Mouse (Mus musculus) stomach, embryonic 16.5 days (tissue): ENCODE results near the gene Lonp1. TPM values are rescaled to one million over a fixed set of nuclear protein-coding genes. Genes with fewer than 3 reads are reported as not detected.
A peak's percentile ranks its signal among the peaks of the same experiment; 100 is the strongest.
"Not testable (repeated sequence)": the region's sequence is repeated elsewhere in the genome, so short reads cannot be mapped to it uniquely, and the experiment has no call there.

Experiments
- ATAC-seq: fragments of 200-750 bp; cut with Nextera tagmentation; 2 replicates; pipeline ENCODE4 v1.8.0; 2017; ENCODE audit warnings: moderate number of reproducible peaks, moderate TSS enrichment; ENCODE audit not compliant: insufficient read depth, low FRiP score
- H3K27ac ChIP-seq: fragments of 300-500 bp; sonication (generic); 2 replicates; pipeline ENCODE4 v1.5.1; 2014; ENCODE audit warnings: low read length
- H3K27me3 ChIP-seq: fragments of 300-500 bp; sonication (generic); 2 replicates; pipeline ENCODE4 v1.6.1; 2014; ENCODE audit warnings: low read length, control low read depth, mixed read lengths; ENCODE audit not compliant: control insufficient read depth, insufficient read depth
- H3K36me3 ChIP-seq: fragments of 300-500 bp; sonication (generic); 2 replicates; pipeline ENCODE4 v1.6.1; 2014; ENCODE audit warnings: low read length; ENCODE audit not compliant: control insufficient read depth, insufficient read depth
- H3K4me1 ChIP-seq: fragments of 300-500 bp; sonication (generic); 2 replicates; pipeline ENCODE4 v1.6.1; 2014; ENCODE audit warnings: low read length, control low read depth, mixed read lengths; ENCODE audit not compliant: control insufficient read depth, insufficient read depth
- H3K4me2 ChIP-seq: fragments of 300-500 bp; sonication (generic); 2 replicates; pipeline ENCODE4 v1.6.1; 2014; ENCODE audit warnings: low read depth, low read length, mixed read lengths
- H3K4me3 ChIP-seq: fragments of 300-500 bp; sonication (generic); replicated peaks from 2 replicates; pipeline ENCODE4 v1.5.1; 2014; ENCODE audit warnings: mild to moderate bottlenecking, low read length
- H3K9ac ChIP-seq: fragments of 300-500 bp; sonication (generic); 2 replicates; pipeline ENCODE4 v1.6.1; 2014; ENCODE audit warnings: low read length
- H3K9me3 ChIP-seq: fragments of 300-500 bp; sonication (generic); replicated peaks from 2 replicates; pipeline ENCODE4 v1.6.1; 2016; ENCODE audit warnings: low read length, control low read depth; ENCODE audit not compliant: control insufficient read depth
- WGBS: fragments of 180-500 bp; shearing (Covaris S2); extraction: QIAGEN DNeasy Blood & Tissue Kit; methylation state at CpG from one replicate; pipeline ENCODE4 v1.1.7; 2014; 5-methylcytosine and 5-hydroxymethylcytosine counted together
- polyA plus RNA-seq: library from polyadenylated mRNA; unstranded; fragments of >200 nt; fragmentation: Nextera tagmentation; extraction: Ambion mirVana; gene quantifications from 2 replicates; pipeline ENCODE4 v1.2.1, GENCODE M21; 2015

Lonp1 gene
- polyA plus RNA-seq, 1 experiment from 2014 or later = 42.9 TPM

DNA sequence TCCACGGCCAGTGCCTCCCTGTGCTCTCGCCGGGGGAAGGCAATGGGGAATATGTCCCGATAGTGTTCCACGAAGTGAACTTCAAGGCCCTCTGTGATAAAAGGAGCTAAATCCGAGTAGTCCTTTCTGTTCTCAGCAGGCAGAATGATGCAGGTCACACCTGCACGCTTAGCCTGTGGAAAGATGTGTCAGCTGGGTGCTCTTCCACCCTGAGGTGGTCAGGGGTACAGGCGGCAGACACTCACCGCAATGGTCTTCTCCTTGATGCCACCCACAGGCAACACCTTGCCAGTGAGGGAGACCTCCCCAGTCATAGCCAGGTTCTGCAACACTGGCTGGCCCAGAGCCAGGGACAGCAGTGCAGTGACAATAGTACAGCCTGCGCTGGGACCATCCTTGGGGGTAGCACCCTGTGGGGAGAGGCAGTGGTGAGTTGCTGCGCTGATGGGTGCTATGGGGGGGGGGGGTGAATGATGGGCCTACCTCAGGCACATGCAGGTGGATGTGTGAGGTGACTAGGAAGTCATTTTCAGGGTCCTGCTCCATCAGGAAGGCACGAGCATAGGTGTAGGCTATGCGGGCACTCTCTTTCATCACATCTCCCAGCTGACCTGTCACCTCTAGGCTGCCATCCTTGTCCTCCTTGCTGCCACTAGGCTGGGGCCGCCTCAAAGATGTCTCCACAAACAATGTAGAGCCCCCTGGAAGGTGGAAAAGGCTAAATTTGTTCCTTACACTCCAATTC lies 12.1 kb downstream of the Lonp1 start:
- Histone ChIP-seq H3K4me2 (peak overlapping the region; percentile 96), H3K36me3 (peaks cover 29% of the 10 kb centered on the region), H3K27ac (peak overlapping the region; percentile 21; the same call in 1 of the 2 replicates), H3K9ac (peak overlapping the region; percentile 91), H3K4me1 (peaks cover 18% of the 10 kb centered on the region), H3K9me3 (no peaks in the 10 kb centered on the region), H3K4me3 (peak overlapping the region; percentile 74), H3K27me3 (no peaks in the 10 kb centered on the region)
- no peak for ATAC-seq
- 20% methylated on average over 14 of the region's 14 CpGs for whole genome bisulfite sequencing

DNA sequence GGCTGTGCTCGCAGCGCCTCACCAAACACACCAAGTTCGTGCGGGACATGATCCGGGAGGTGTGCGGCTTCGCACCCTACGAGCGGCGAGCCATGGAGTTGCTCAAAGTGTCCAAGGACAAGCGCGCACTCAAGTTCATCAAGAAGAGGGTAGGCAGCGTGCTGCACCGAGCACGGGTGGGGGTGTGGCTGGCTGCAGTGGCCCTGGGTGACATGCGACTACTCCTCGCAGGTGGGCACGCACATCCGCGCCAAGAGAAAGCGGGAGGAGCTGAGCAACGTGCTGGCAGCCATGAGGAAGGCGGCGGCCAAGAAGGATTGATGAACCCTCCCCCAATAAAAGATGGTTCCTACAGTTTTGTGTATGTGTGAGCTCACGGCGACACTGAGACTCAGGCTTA lies 12.8 kb downstream of the Lonp1 start:
- Histone ChIP-seq H3K4me3 (peak overlapping the region; percentile 74), H3K4me2 (peak overlapping the region; percentile 96), H3K9ac (peak overlapping the region; percentile 91), H3K27ac (peak overlapping the region; percentile 85), H3K4me1 (peaks cover 18% of the 10 kb centered on the region), H3K36me3 (peaks cover 27% of the 10 kb centered on the region)
- WGBS = 0% methylated on average over 26 of the region's 26 CpGs
- H3K9me3 ChIP-seq, H3K27me3 ChIP-seq, ATAC-seq: not testable (repeated sequence)

DNA sequence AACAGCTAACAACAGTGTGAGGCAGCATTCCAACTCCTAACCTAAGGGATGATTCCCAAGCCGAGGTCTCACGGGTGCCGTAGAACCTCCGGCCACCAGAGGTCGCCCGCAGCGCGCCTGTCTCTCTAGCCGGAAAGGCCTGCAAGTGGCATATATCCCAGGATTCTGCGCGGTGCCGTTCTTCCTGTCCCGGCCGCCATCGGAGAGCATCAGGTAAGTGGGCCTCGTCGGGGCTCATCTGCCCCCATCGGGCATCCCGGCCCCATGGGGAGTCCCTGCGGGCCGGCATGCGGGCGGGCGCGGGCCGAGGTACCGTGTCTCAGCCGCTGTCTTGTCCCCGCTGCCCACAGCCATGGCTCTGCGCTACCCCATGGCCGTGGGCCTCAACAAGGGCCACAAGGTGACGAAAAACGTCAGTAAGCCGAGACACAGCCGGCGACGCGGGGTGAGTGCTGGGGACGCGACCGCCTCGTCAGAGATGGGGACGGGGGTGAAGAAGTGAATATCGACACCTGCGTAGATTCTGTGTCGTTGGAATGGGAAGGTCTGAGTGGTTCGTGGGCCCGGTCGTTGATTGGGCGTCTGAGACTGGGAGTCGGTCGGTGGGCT lies 13.3 kb downstream of the Lonp1 start, which contains the start of gene Rpl36:
Rpl36 (plus strand) TSS at position 181 of the 609 bp plus-strand sequence.
- Histone ChIP-seq H3K27ac (peak within 1 kb of the TSS; percentile 85), H3K4me2 (peak within 1 kb of the TSS; percentile 96), H3K4me1 (peaks cover 23% of the 10 kb centered on the region), H3K9ac (peak within 1 kb of the TSS; percentile 91), H3K4me3 (peak within 1 kb of the TSS; percentile 74), H3K9me3 (no peaks in the 10 kb centered on the region), H3K27me3 (no peaks in the 10 kb centered on the region), H3K36me3 (peaks cover 24% of the 10 kb centered on the region)
- peak; percentile 57 for ATAC-seq
- under 1% methylated on average over 52 of the region's 52 CpGs for WGBS

DNA sequence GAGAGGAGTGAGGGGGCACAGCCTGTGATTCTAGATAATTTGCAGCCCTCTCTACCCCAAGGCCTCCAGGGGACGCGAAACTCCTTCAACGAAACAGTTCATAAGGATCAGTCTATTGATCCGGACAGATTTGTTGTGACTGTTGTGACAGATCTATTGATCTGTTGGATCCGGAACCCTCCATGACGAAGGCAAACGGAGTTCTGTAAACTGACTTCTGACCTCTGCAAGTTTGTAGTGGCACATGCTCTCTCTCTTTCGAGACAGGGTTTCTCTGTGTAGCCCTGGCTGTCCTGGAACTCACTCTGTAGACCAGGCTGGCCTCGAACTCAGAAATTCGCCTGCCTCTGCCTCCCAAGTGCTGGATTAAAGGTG lies 14.1 kb downstream of the Lonp1 start:
- not testable (repeated sequence) for H3K27ac ChIP-seq
- WGBS = 65% methylated on average over 10 of the region's 10 CpGs
- peaks cover 26% of the 10 kb centered on the region for H3K4me1 ChIP-seq

DNA sequence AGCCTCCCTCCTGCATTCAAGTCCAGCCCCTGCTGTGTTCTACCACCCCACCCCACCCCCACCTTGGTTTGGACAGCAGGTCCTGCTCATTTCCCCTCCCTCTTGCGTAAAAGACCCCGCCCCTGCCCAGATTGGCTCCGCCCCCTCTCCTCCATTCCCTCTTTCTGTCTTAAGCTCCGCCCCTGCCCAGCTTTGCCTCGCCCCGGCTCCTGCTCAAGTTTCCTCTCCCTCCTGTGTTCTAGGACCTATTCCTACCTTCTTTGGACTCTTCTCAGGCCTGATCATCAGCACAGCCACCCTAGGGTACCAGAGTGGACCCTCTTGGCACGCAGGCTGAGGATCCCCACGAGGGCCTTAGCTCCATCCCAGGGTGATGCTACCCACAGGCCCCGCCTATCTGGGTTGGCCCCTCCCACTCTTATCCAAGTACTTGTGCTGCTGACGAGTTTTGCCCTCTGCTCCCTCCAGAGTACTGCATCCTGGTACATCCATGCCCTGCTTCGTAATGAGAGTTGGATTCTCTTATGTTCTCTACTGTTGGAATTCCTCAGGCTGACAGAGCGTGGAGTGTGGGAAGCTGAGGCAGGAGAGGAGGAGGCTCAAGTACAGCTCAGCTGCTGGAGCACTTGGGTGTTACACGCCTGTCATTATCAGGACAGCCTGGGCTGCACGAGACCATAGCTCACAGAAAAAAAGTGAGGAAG lies 14.7 kb downstream of the Lonp1 start:
- no peak for ATAC-seq
- H3K27me3 ChIP-seq = no peaks in the 10 kb centered on the region
- H3K4me1 ChIP-seq = peaks cover 27% of the 10 kb centered on the region
- H3K36me3 ChIP-seq = peaks cover 14% of the 10 kb centered on the region
- no peak overlapping the region for H3K9ac ChIP-seq
- H3K27ac ChIP-seq = no peak overlapping the region
- H3K9me3 ChIP-seq = no peaks in the 10 kb centered on the region
- 18% methylated on average over 14 of the region's 14 CpGs for WGBS
- H3K4me2 ChIP-seq = peak overlapping the region; percentile 30
- no peak overlapping the region for H3K4me3 ChIP-seq

More for the DNA sequence above, 14.1 kb downstream of the Lonp1 start:
- not testable (repeated sequence) for H3K9me3 ChIP-seq, H3K9ac ChIP-seq, H3K27me3 ChIP-seq, ATAC-seq, H3K4me3 ChIP-seq, H3K4me2 ChIP-seq
- peaks cover 17% of the 10 kb centered on the region for H3K36me3 ChIP-seq

DNA sequence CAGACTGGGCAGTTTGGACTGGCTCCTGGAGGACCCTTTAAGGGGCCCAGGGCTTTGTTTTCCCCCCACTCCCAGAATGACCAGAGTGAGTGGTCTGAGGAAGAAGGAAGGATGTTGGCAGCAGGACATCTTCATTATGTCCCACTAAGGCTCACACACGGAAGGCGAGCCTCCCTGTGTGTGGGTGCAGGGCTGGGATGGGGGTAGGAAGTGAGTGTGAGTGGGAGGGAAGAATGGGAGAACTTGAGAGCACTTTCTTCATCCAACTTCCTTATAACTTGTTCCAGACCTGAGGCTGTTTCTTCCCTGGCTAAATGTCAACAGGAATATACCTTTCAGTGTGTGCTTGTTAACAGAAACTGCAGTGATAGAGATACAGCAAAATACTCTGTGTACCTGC lies 15.4 kb downstream of the Lonp1 start:
- peaks cover 27% of the 10 kb centered on the region for H3K4me1 ChIP-seq
- no peak overlapping the region for H3K9ac ChIP-seq
- H3K27me3 ChIP-seq = no peaks in the 10 kb centered on the region
- ATAC-seq = no peak
- no peak overlapping the region for H3K4me2 ChIP-seq
- H3K27ac ChIP-seq = no peak overlapping the region
- H3K4me3 ChIP-seq = no peak overlapping the region
- 63% methylated on average over 2 of the region's 2 CpGs for WGBS
- peaks cover 12% of the 10 kb centered on the region for H3K36me3 ChIP-seq
- H3K9me3 ChIP-seq = no peaks in the 10 kb centered on the region

DNA sequence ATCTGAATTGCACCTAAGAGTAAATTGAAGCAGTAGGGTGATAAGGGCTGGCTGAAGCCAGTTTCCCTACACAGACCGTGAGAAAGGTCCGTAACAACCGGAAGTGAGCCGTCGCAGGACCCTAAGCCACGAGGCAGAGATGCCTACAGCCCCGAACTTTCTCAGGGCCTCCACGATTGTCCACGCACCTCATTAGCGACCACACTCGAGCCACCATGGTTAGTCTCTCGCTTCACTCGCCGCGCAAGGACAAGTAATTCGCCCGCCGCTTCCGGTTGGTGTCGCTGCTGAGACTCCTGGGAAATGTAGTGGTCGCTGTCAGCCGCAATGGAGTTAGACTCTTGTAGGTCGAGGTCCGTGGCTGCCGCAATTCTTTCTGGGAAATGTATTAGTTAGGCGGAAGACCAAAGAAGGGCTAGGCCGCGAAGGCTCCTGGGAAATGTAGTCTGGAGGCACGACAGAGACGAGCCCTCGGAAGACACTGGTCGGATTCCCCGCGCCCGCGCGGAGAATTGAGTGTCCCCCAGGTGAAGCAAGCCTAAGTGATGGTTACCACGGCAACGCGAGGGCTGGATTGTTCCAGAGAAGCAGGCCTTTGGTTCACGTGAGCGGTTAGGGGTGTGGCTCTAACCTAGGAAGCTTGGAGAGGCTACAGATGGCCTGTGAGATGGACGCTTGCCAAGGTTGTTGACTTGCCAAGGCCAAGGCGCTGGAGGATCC lies 17.1 kb downstream of the Lonp1 start, which contains the start of gene 2410015M20Rik:
2410015M20Rik (minus strand) TSS at position 320 of the 720 bp plus-strand sequence.
- under 1% methylated on average over 44 of the region's 44 CpGs for WGBS
- Histone ChIP-seq H3K4me1 (peaks cover 17% of the 10 kb centered on the region), H3K4me2 (peak within 1 kb of the TSS; percentile 92), H3K27ac (peak within 1 kb of the TSS; percentile 76), H3K36me3 (peaks cover 12% of the 10 kb centered on the region), H3K9ac (peak within 1 kb of the TSS; percentile 88), H3K9me3 (no peaks in the 10 kb centered on the region), H3K27me3 (no peaks in the 10 kb centered on the region), H3K4me3 (peak within 1 kb of the TSS; percentile 83)
- peak; percentile 88 for ATAC-seq

DNA sequence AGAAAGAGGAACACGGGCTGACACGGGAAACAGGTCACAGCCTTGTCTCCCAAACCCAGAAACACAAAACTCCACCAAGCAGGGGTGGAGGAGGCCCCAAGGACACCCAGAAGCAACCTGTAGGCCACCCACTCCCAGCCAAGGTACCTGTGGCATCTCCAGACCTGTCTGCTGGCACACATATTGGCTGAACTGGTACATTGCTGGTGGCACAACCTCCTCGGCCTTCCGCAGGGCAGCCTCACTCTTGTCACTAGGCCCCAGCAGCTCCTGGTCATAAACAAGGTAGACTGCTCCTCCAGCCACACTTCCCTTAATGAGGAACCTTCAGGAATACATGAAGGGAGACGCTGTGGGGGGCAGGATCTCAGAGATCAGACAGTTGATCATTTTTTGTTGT lies 18.0 kb downstream of the Lonp1 start:
- Histone ChIP-seq H3K36me3 (peaks cover 22% of the 10 kb centered on the region), H3K4me3 (peak overlapping the region; percentile 83), H3K27ac (peak overlapping the region; percentile 64; the same call in 1 of the 2 replicates), H3K4me1 (peaks cover 12% of the 10 kb centered on the region), H3K4me2 (peak overlapping the region; percentile 92), H3K9me3 (no peaks in the 10 kb centered on the region), H3K27me3 (no peaks in the 10 kb centered on the region), H3K9ac (peak overlapping the region; percentile 78)
- 49% methylated on average over 5 of the region's 5 CpGs for WGBS
- no peak for ATAC-seq
